Mouse (Mus musculus): ENCODE measurements around the gene Mlh1.

The Mlh1 gene

GRCm38 (mm10) chr9:111188731-111189130, 82.9 kb downstream of the Mlh1 start:
- TF ChIP-seq NANOG (IDR thresholded peaks at IDR 0.05; ENCODE audit: borderline replicate concordance, low read length) = no peak
- no peak for TF ChIP-seq POU5F1 (IDR thresholded peaks at IDR 0.05; ENCODE audit: borderline replicate concordance, low read length)
- no peak for TF ChIP-seq CTCF (conservative IDR thresholded peaks at IDR 0.05; ENCODE audit: low read length)
- no peaks in the 10 kb centered on the region for H3K9me3 ChIP-seq (ENCODE audit: low read length)
- H3K4me1 ChIP-seq (replicated peaks; ENCODE audit: low read depth, low read length) = no peaks in the 10 kb centered on the region
- no peaks in the 10 kb centered on the region for H3K27me3 ChIP-seq (ENCODE audit: insufficient read depth, low read length)
- H3K36me3 ChIP-seq (ENCODE audit: insufficient read depth, low read length) = peaks cover 21% of the 10 kb centered on the region; the same call in 1 of the 2 replicates
- H3K4me3 ChIP-seq (replicated peaks; ENCODE audit: low read length) = no peak overlapping the region

- no peak for TF ChIP-seq NANOG (IDR thresholded peaks at IDR 0.05; ENCODE audit: borderline replicate concordance, low read length)
- no peaks in the 10 kb centered on the region for H3K27me3 ChIP-seq (ENCODE audit: insufficient read depth, low read length)
- no peaks in the 10 kb centered on the region for H3K9me3 ChIP-seq (ENCODE audit: low read length)
- H3K4me1 ChIP-seq (replicated peaks; ENCODE audit: low read depth, low read length) = no peaks in the 10 kb centered on the region
- peaks cover 21% of the 10 kb centered on the region; the same call in 1 of the 2 replicates for H3K36me3 ChIP-seq (ENCODE audit: insufficient read depth, low read length)
- no peak overlapping the region for H3K4me3 ChIP-seq (replicated peaks; ENCODE audit: low read length)
These were observed 84.7 kb downstream of the Mlh1 start for GRCm38 (mm10) chr9:111186861-111187260.

GRCm38 (mm10) chr9:111184929-111185328, 86.7 kb downstream of the Mlh1 start:
- no peaks in the 10 kb centered on the region for H3K9me3 ChIP-seq (ENCODE audit: low read length)
- TF ChIP-seq POU5F1 (IDR thresholded peaks at IDR 0.05; ENCODE audit: borderline replicate concordance, low read length) (no peak), CTCF (conservative IDR thresholded peaks at IDR 0.05; ENCODE audit: low read length) (no peak), NANOG (IDR thresholded peaks at IDR 0.05; ENCODE audit: borderline replicate concordance, low read length) (no peak)
- H3K4me1 ChIP-seq (replicated peaks; ENCODE audit: low read depth, low read length) = no peaks in the 10 kb centered on the region
- H3K36me3 ChIP-seq (ENCODE audit: insufficient read depth, low read length) = peaks cover 13% of the 10 kb centered on the region; the same call in 1 of the 2 replicates
- H3K27me3 ChIP-seq (ENCODE audit: insufficient read depth, low read length) = no peaks in the 10 kb centered on the region
- H3K4me3 ChIP-seq (replicated peaks; ENCODE audit: low read length) = no peak overlapping the region

GRCm38 (mm10) chr9:111182176-111182575, 89.4 kb downstream of the Mlh1 start:
- no peaks in the 10 kb centered on the region for H3K4me1 ChIP-seq (replicated peaks; ENCODE audit: low read depth, low read length)
- H3K36me3 ChIP-seq (ENCODE audit: insufficient read depth, low read length) = no peaks in the 10 kb centered on the region
- TF ChIP-seq CTCF (conservative IDR thresholded peaks at IDR 0.05; ENCODE audit: low read length) = no peak
- TF ChIP-seq POU5F1 (IDR thresholded peaks at IDR 0.05; ENCODE audit: borderline replicate concordance, low read length) = no peak
- no peak for TF ChIP-seq NANOG (IDR thresholded peaks at IDR 0.05; ENCODE audit: borderline replicate concordance, low read length)
- H3K9me3 ChIP-seq (ENCODE audit: low read length) = no peaks in the 10 kb centered on the region
- no peaks in the 10 kb centered on the region for H3K27me3 ChIP-seq (ENCODE audit: insufficient read depth, low read length)
- no peak overlapping the region for H3K4me3 ChIP-seq (replicated peaks; ENCODE audit: low read length)

- no peak for TF ChIP-seq NANOG (IDR thresholded peaks at IDR 0.05; ENCODE audit: borderline replicate concordance, low read length)
- TF ChIP-seq CTCF (conservative IDR thresholded peaks at IDR 0.05; ENCODE audit: low read length) = no peak
- TF ChIP-seq POU5F1 (IDR thresholded peaks at IDR 0.05; ENCODE audit: borderline replicate concordance, low read length) = no peak
These were observed 92.6 kb downstream of the Mlh1 start for GRCm38 (mm10) chr9:111178971-111179370.

More at GRCm38 (mm10) chr9:111178971-111179370, 92.6 kb downstream of the Mlh1 start:
- Histone ChIP-seq H3K9me3 (ENCODE audit: low read length) (peaks cover 10% of the 10 kb centered on the region), H3K36me3 (ENCODE audit: insufficient read depth, low read length) (no peaks in the 10 kb centered on the region), H3K4me1 (replicated peaks; ENCODE audit: low read depth, low read length) (no peaks in the 10 kb centered on the region), H3K4me3 (replicated peaks; ENCODE audit: low read length) (no peak overlapping the region), H3K27me3 (ENCODE audit: insufficient read depth, low read length) (no peaks in the 10 kb centered on the region)

Measured in E14TG2a.4 (cell line).